Mouse (Mus musculus) liver, embryonic 14.5 days (tissue): Measurements from ENCODE around the gene Zscan5b. TPM values are rescaled to one million over a fixed set of nuclear protein-coding genes. Genes with fewer than 3 reads are reported as not detected.

ENCODE experiments used
- ATAC-seq: fragments of 200-750 bp; cut with Nextera tagmentation; 2 replicates; pipeline ENCODE4 v1.8.0; 2017; ENCODE audit warnings: moderate number of reproducible peaks, mild to moderate bottlenecking, moderate library complexity; ENCODE audit not compliant: insufficient read depth
- DNase-seq, 3 experiments: peaks; one replicate each; pipeline ENCODE4 v3.0.0-alpha.2; 2012 to 2013; ENCODE audit warnings: low read depth in 3 of 3, low spot score in 3 of 3
- H3K27ac ChIP-seq: fragments of 300-500 bp; sonication (generic); 2 replicates; pipeline ENCODE4 v1.5.1; 2014; ENCODE audit warnings: moderate library complexity, mild to moderate bottlenecking, control low read depth, inconsistent platforms
- H3K27me3 ChIP-seq: fragments of 300-500 bp; sonication (generic); 2 replicates; pipeline ENCODE4 v1.6.1; 2014; ENCODE audit warnings: mild to moderate bottlenecking, low read length, moderate library complexity; ENCODE audit not compliant: control insufficient read depth, insufficient read depth
- H3K36me3 ChIP-seq: fragments of 300-500 bp; sonication (generic); replicated peaks from 2 replicates; pipeline ENCODE4 v1.6.1; 2014; ENCODE audit warnings: low read depth; ENCODE audit not compliant: control insufficient read depth, insufficient read depth
- H3K4me1 ChIP-seq, 2 experiments: fragments of 200-500 bp in 1 of 2; fragments of 300-500 bp in 1 of 2; sonication (generic) in 1 of 2; replicated peaks; 2 replicates each; pipeline ENCODE4 v1.6.1; 2012 to 2014; ENCODE audit warnings: antibody characterized with exemption in 1 of 2, inconsistent platforms in 1 of 2, low read length in 1 of 2; ENCODE audit not compliant: control insufficient read depth in 2 of 2, insufficient read depth in 2 of 2
- H3K4me2 ChIP-seq: fragments of 300-500 bp; sonication (generic); 2 replicates; pipeline ENCODE4 v1.6.1; 2014; ENCODE audit warnings: low read depth, mild to moderate bottlenecking, control low read depth, moderate library complexity
- H3K4me3 ChIP-seq, 2 experiments: fragments of 200-500 bp in 1 of 2; fragments of 300-500 bp in 1 of 2; sonication (generic) in 1 of 2; 2 replicates each; pipeline ENCODE4 v1.5.1; 2012 to 2014; ENCODE audit warnings: low read depth in 2 of 2, low read length in 2 of 2, mild to moderate bottlenecking in 2 of 2, control low read depth in 1 of 2, inconsistent platforms in 1 of 2, moderate library complexity in 1 of 2; ENCODE audit not compliant: insufficient read depth in 1 of 2
- H3K9ac ChIP-seq: fragments of 300-500 bp; sonication (generic); replicated peaks from 2 replicates; pipeline ENCODE4 v1.6.1; 2014; ENCODE audit warnings: mild to moderate bottlenecking, control low read depth, moderate library complexity
- H3K9me3 ChIP-seq: fragments of 300-500 bp; sonication (generic); 2 replicates; pipeline ENCODE4 v1.6.1; 2016; ENCODE audit warnings: low read length, mixed read lengths; ENCODE audit not compliant: control insufficient read depth
- CTCF ChIP-seq: IDR thresholded peaks from 2 replicates; pipeline ENCODE4 v1.5.1; 2016; ENCODE audit warnings: antibody characterized with exemption, low read depth, control low read depth
- EP300 ChIP-seq: IDR thresholded peaks from 2 replicates; pipeline ENCODE4 v1.6.1; 2016; ENCODE audit warnings: antibody characterized with exemption, low read depth
- WGBS: fragments of 180-500 bp; shearing (Covaris S2); extraction: QIAGEN DNeasy Blood & Tissue Kit; methylation state at CpG from one replicate; pipeline ENCODE4 v1.1.7; 2014; ENCODE audit not compliant: insufficient replicate concordance; 5-methylcytosine and 5-hydroxymethylcytosine counted together
- polyA plus RNA-seq, 2 experiments: library from polyadenylated mRNA; depleted of rRNA in 1 of 2; stranded (reverse) in 1 of 2; unstranded in 1 of 2; fragments of >200 nt; fragmentation: Nextera tagmentation in 1 of 2; extraction: Ambion mirVana in 1 of 2; gene quantifications; 2 replicates each; pipeline versions ENCODE4 v1.2.1 to v1.2.3; 2012 to 2014

Gene Zscan5b
- polyA plus RNA-seq, 2 experiments, result not detected

DNA sequence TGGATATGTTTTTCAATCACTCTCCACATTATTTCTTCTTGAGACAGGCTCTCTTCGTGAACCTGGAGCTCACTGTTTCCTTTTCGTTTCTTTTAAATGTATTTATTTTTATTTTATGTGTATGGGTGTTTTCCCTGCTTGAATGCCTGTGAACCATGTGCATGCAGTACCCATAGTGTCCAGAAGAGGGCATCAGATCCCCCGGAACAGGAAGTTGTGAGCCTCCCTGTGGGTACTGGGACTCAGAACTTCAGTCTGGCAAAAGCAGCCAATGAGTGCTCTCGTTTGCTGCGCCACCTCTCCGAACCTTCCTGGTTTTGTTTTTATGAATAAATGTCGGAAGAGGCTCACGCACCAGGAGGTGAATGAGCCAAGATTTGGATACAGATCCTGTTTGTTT, 43.6 kb downstream of the Zscan5b start:
- DNase-seq, result peak in 1 of 3 experiments; percentile 42
- Histone ChIP-seq H3K27ac (no peak overlapping the region), H3K27me3 (no peaks in the 10 kb centered on the region), H3K4me3 (no peak overlapping the region), H3K9me3 (no peaks in the 10 kb centered on the region), H3K4me1 (no peaks in the 10 kb centered on the region), H3K4me2 (no peak overlapping the region), H3K9ac (no peak overlapping the region), H3K36me3 (no peaks in the 10 kb centered on the region)
- WGBS, result 39% methylated on average over 8 of the region's 8 CpGs
- TF ChIP-seq EP300 (no peak), CTCF (peak; percentile 90)
- 0 out of 2 replicates have a peak, but pooled peaks have one; percentile 41 for ATAC-seq

DNA sequence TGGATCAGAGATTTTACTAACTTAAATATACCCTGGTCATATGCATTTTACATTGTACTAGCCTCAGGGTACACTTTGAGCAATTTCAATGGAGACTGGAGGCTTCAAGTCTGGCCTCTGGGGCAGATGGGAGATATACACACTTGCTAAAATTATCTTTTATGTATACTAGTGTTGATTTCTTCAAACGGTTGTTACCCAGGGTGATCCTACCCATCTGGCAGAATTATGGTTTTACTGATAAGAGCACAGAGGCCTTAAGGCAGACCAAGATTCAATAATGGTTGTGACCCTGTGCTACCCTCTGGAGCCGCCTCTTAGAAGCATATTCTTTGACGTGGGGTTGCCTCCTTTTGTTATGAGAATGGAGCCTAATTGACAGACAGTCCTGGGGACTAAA, 55.8 kb downstream of the Zscan5b start:
- TF ChIP-seq CTCF (no peak), EP300 (peak; percentile 85)
- Histone ChIP-seq H3K4me1 (peaks cover 5 to 16% of the 10 kb centered on the region in 2 experiments), H3K4me2 (no peak overlapping the region), H3K36me3 (no peaks in the 10 kb centered on the region), H3K4me3 (no peak overlapping the region), H3K27me3 (no peaks in the 10 kb centered on the region), H3K9me3 (no peaks in the 10 kb centered on the region), H3K9ac (no peak overlapping the region), H3K27ac (peak overlapping the region; percentile 14; the same call in 1 of the 2 replicates)
- 16% methylated on average over 3 of the region's 3 CpGs for WGBS
- ATAC-seq (peak; percentile 85), DNase-seq (peak; percentile 42 to 46 (median 44))

DNA sequence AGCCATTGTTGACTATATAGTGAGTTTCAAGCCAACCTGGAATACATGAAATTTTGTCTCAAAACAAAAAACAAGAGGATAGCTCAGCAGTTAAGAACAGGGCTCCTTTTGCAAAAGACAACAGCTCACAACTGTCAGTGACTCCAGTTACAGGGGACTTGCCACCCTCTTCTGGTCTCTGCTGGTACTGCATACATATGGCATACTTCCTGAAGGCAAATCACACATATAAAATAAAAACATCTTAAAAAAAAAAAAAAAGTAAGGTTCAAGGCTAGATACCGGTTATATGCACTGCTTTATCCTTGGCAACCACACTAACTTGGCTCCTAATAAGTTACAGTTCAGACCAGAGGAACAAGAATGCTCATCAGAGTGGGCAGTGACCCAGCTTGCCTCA, 60.7 kb downstream of the Zscan5b start:
- Histone ChIP-seq H3K4me2 (peak overlapping the region; percentile 85), H3K27me3 (no peaks in the 10 kb centered on the region), H3K4me3 (peak overlapping the region; percentile 67 to 97; a peak in 3 of 4 replicates), H3K9me3 (no peaks in the 10 kb centered on the region), H3K4me1 (peaks cover 9 to 30% of the 10 kb centered on the region in 2 experiments), H3K9ac (peak overlapping the region; percentile 70; the same call in 1 of the 2 replicates), H3K27ac (no peak overlapping the region), H3K36me3 (no peaks in the 10 kb centered on the region)
- TF ChIP-seq CTCF (peak; percentile 78), EP300 (no peak)
- ATAC-seq (no peak), DNase-seq (peak; percentile 70 to 78 (median 73))
- WGBS, result 3% methylated on average over 1 of the region's 1 CpGs

DNA sequence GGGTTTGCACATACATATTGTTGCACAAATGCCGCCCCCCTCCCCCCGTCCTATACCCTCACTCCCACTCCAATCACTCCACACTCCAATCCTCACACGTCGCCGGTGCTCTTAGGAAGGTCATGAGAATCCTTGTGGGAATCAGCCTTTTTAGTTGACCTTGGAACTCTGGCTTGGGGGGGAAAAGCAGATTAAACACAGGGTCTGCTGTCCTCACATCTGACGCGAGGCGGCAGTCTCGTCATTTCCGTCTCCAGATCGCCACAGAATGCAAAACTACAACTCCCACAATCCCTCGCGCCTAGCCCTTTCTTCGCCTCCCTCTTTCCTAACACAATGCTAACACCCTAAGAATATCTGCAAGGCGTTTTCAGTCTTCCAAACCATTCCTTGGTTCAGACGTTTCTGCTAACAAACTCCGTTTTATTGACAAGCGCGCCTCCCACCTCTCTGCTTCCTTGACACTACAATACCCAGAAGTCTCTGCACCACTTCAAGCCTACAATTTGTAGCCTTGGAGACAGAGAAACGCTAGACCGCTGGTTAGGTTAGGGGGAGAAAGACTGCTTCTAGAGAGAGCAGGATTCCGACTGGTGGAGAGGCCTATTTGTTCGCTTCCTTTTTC, 61.5 kb downstream of the Zscan5b start:
- DNase-seq (peak; percentile 63 to 76 (median 67)), ATAC-seq (peak; percentile 46)
- Histone ChIP-seq H3K27ac (peak overlapping the region; percentile 60), H3K9ac (peak overlapping the region; percentile 70), H3K4me3 (peak overlapping the region; percentile 67 to 97), H3K4me2 (peak overlapping the region; percentile 85), H3K36me3 (no peaks in the 10 kb centered on the region), H3K9me3 (no peaks in the 10 kb centered on the region), H3K27me3 (no peaks in the 10 kb centered on the region), H3K4me1 (peaks cover 11 to 29% of the 10 kb centered on the region in 2 experiments)
- TF ChIP-seq EP300 (no peak), CTCF (peak; percentile 81)
- WGBS, result under 1% methylated on average over 23 of the region's 23 CpGs

DNA sequence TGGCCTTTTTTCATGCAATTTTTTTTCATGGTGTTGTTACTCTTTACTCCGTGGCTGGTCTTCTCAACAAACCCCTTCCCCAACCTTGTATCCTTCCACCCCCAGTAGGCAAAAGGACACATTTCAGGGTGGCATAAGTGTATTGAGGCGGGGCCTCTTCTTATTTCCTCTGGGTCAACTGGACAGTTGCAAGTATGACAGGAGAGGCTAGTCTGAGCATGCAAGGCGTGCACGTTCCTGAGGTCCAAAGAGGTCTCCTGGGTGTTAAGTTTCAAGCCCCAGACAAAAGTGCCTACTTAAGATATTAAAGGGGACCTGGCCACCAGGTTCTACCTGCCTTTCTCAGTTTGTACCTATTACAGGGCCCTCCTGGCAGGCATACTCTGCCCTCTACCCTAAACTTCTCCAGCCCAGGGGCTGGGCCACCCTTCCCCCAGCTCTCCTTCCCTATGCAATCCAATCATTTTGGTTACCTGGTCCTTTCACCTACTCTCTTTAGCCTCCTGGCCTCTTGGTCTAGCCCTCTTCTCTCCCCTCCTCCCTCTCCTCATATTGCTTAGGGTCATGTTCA, 62.4 kb downstream of the Zscan5b start:
- TF ChIP-seq CTCF (no peak), EP300 (no peak)
- Histone ChIP-seq H3K27me3 (no peaks in the 10 kb centered on the region), H3K4me1 (peaks cover 11 to 26% of the 10 kb centered on the region in 2 experiments), H3K9me3 (no peaks in the 10 kb centered on the region), H3K9ac (no peak overlapping the region), H3K4me2 (no peak overlapping the region; the same call in 1 of the 2 replicates), H3K4me3 (no peak overlapping the region), H3K36me3 (no peaks in the 10 kb centered on the region), H3K27ac (no peak overlapping the region)
- 75% methylated on average over 4 of the region's 4 CpGs for WGBS
- no peak for ATAC-seq
- DNase-seq, result no peak
